Mouse (Mus musculus): ENCODE results near the gene Dok7. TPM values are rescaled to one million over a fixed set of nuclear protein-coding genes. Genes with fewer than 3 reads are reported as not detected.

Gene Dok7
- total RNA-seq, 2 experiments from 2014 or later, result 19.6 to 20.0 TPM

DNA sequence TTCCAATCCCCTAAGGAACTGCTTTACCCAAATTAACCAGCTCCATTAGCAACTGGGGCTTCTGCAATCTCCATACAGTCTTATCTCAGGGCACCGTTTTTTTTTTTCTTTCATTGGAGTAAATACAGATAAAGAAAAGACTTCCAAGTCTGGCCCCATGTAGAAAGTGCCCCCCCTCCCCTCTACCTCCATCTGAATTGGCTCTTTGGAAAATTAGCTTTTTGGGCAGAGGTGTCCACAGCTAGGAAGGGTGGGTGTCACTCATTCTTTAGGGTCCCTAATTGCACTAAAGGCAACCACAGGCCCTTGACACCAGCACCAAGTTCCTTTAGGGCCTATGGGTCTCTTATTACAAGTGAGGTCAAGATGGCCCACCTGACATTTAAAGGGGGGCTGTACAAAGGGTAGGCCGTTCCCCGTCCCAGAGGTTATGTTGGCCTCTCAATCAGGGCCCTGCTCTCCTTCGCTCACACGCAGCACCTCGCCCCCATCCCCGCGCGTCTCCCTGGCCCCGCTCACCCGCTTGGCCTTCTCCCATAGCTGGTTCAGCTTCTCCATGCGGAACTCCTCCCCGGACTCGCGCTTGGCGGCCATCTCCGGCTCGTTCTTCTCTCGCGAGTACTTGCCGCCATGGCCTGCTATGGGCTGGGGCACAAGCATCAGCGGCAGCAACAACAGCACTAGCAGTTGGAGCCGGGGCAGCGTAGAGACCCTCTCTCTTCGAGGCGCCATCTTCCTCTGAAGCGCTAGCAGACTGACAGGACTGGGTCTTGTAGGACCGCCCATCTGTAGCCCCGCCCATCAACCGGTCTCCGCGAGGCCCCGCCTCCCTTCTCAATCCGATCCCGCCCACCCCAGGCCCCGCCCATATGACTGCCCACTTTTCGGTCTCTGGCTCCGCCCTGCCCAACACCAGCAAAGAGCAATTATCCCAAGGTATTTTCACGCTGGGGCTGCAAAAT lies 48.7 kb downstream of the Dok7 start, which contains the start of gene Lrpap1:
Lrpap1 (minus strand) TSS at position 807 of the 962 bp plus-strand sequence.
- intact Hi-C loops (cut with DNase I), result no loop called here
- DNase-seq (ENCODE audit: low spot score in 2 of 2), result peak; percentile 84 to 90

- intact Hi-C loops (cut with DNase I), result no loop called here
- DNase-seq (ENCODE audit: low spot score in 2 of 2), result no peak
Observed at GRCm38 (mm10) chr5:35105922-35106298, 49.3 kb downstream of the Dok7 start.

DNA sequence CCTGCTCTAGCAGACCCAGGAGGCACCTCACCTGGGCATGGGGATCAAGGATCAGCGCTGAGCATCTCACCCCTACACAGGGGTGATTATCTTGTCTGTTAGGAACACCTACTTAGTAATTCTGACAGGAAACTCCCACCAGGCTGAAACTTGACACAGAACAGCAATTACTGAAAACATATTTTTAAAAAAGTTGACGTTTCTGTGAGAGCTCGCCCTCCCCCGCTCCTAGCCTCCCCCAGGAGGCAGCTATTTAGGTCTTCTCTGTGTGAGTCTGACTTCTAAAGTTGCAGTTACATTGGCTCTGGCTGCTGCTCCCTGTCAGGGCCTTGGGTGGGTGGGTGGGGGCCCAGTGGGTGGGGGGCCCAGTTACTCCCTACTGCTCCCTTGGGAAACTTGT lies 55.9 kb downstream of the Dok7 start:
- intact Hi-C loops (cut with DNase I), result no loop called here
- peak; percentile 50 to 84 for DNase-seq (ENCODE audit: low spot score in 2 of 2)

GRCm38 (mm10) chr5:35116002-35116401 lies 59.4 kb downstream of the Dok7 start:
- intact Hi-C loops (cut with DNase I), result no loop called here
- DNase-seq (ENCODE audit: low spot score in 2 of 2), result no peak

DNA sequence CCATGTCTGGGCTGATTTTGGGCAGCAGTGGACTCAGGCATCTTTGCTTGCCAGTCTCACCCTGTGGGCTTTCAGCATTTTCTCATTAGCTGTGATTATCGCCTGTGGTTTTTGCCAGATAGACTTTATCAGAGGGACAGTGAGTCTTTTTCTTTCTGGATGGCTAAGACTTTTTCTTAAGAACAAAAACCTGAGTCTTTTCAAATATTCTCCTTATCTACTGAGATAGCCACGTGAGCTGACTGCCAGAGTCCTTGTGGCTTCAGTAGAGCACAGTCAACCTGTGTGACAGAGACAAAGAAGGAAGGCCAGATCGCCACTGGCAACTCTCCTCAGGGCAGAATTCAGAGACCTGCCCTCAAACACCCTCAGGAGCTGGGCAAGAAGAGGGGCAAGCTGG lies 61.1 kb downstream of the Dok7 start:
- intact Hi-C loops (cut with DNase I), result no loop called here
- DNase-seq (ENCODE audit: low spot score in 2 of 2), result no peak

GRCm38 (mm10) chr5:35118418-35118817 lies 61.9 kb downstream of the Dok7 start:
- no peak for DNase-seq (ENCODE audit: low spot score in 2 of 2)
- intact Hi-C loops (cut with DNase I), result no loop called here

- intact Hi-C loops (cut with DNase I), result no loop called here
- peak in 1 of 2 experiments; percentile 42 for DNase-seq (ENCODE audit: low spot score in 2 of 2)
Observed at GRCm38 (mm10) chr5:35120024-35120423, 63.5 kb downstream of the Dok7 start.

- DNase-seq (ENCODE audit: low spot score in 2 of 2), result peak; percentile 64 to 94
- intact Hi-C loops (cut with DNase I), result loop anchor here (1.0 kb wide), 1 partner anchor 8 kb away; no protein-coding TSS in a partner anchor
Observed at GRCm38 (mm10) chr5:35129208-35129607, 72.6 kb downstream of the Dok7 start.

DNA sequence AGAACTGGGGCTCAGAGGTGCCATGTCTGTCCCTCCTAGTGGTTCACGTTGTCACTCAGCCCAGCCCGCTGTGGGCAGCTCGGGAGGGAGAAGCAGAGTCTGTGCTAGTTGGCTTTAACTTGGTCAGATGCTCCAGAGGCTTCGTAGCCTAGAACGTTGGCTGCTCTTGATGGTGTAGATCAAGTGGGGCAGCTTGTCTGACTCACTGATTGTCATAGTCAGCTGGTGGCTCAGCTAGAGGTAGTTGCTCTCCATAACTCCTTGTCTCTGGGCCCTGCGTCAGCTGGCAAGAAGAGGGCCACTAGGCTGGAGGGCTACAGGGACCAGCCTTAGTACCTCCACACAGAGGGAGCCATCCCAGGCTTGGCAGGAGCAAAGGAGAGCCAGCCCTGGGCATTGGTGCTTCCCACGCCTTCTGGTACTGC lies 73.2 kb downstream of the Dok7 start:
- intact Hi-C loops (cut with DNase I), result loop anchor here (1.0 to 5.0 kb wide), 3 partner anchors 8 to 218 kb away; partner anchors contain the start of gene Dok7
- peak in 1 of 2 experiments; percentile 71 for DNase-seq (ENCODE audit: low spot score in 2 of 2)

DNA sequence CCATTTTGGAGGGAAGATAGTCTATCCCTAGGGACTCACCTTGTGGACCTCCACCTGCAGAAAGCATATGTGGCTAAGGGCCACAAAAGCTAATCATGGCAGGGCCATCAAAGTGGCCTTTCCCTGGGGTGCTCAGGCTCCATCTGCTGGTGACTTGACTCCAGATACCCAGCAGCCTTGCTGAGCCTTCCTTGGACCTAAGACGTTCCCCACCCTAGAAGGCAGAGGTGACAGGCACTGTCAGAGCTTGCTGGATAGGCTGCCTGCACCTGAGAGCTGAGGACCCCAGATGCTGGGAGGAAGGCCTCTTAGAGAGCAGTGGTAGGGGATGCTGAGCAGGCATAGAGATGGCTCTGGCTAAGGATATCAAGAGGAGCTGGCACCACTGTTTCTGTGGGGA lies 74.7 kb downstream of the Dok7 start:
- intact Hi-C loops (cut with DNase I), result loop anchor here (5.0 kb wide), 2 partner anchors 74 to 216 kb away; partner anchors contain the start of gene Dok7
- no peak for DNase-seq (ENCODE audit: low spot score in 2 of 2)

DNA sequence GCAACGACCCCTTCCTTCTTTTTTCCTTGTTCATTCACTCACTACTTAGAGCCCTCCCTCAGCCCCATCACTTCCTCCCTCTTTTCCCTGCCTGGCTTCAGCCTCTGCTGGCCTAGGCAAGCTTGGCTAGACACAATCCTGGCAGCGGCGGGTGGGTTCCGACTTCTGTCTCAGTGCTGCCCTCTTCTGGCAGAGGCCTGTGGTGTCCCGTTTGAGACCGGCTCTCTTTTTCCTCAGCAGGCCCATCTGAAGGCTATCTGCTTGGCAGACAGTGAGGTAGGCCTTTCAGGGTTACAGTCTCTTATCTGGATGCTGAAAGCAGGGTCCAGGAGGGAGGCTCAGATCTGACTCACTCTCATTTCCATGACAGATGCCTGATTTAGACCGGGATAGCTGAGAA lies 75.2 kb downstream of the Dok7 start:
- intact Hi-C loops (cut with DNase I), result loop anchor here (5.0 kb wide), 2 partner anchors 74 to 216 kb away; partner anchors contain the start of gene Dok7
- DNase-seq (ENCODE audit: low spot score in 2 of 2), result peak; percentile 81 to 85

DNA sequence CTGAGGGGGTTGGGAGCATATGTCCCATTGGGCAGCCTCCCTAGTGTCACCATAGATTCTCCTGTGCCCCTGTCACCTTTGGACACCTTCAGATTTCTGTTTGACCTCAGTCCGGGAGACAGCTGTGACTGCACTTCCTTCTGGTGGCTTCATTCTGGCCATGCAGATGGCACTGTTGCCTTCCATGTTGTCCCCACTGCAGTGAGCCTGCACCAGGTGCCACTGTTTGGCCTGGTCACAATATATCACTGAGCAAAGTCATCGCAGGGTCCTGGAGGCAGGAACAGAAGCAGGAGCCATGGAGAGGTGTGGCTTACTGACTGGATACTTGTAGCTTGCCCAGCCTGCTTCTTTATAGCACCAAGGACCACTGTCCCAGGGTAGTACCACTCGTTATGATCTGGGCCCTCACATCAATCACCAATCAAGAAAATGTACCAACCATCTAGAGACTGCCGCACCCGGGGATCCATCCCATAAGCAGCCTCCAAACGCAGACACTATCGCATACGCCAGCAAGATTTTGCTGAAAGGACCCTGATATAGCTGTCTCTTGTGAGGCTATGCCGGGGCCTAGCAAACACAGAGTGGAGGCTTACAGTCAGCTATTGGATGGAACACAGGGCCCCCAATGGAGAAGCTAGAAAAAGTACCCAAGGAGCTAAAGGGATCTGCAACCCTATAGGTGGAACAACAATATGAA lies 75.9 kb downstream of the Dok7 start:
- no peak for DNase-seq (ENCODE audit: low spot score in 2 of 2)
- intact Hi-C loops (cut with DNase I), result loop anchor here (5.0 kb wide), 2 partner anchors 75 to 215 kb away; partner anchors contain the start of gene Dok7

DNA sequence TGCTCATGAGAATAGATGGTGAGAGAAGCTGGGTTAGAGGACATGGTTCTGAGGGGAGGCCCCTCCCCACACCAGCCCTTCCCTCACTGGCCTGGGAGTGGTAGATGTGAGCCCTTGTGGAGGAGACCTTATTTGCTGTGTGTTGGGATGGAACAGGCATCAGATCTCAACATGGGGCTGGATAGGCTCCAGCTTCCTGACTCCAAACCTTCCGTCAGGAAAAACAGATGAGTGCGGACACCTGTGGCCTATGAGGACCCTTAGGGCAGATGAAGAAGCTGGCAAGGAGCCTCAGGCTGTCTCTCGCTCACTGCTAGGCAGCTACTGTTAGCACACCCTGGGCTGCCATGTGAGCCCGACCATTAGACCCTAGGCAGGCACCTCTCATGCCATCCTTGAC lies 76.9 kb downstream of the Dok7 start:
- no peak for DNase-seq (ENCODE audit: low spot score in 2 of 2)
- intact Hi-C loops (cut with DNase I), result loop anchor here (5.0 kb wide), 2 partner anchors 76 to 214 kb away; partner anchors contain the start of gene Dok7

DNA sequence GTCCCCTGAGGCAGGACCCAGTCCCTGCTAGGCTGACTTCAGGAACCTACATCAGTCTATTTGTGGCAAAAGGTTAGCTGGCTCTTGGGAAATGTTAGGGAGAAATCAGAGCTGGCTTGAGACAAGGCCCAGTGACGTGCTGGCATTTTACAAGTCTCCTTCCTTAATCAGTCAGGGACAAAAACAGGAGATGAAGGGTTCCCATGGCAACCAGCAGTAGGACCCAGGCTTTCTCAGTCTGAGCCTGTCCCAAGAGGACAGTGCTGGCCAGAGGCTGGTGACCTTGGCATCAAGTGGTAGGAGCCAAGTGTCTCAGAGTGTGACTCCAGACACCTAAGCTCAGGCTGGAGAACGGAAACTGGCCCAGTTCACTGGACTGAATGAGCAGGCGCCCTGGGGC lies 77.7 kb downstream of the Dok7 start:
- intact Hi-C loops (cut with DNase I), result loop anchor here (5.0 kb wide), 2 partner anchors 77 to 213 kb away; partner anchors contain the start of gene Dok7
- no peak for DNase-seq (ENCODE audit: low spot score in 2 of 2)

- intact Hi-C loops (cut with DNase I), result no loop called here
- no peak for DNase-seq (ENCODE audit: low spot score in 2 of 2)
Observed at GRCm38 (mm10) chr5:35135903-35136302, 79.3 kb downstream of the Dok7 start.

Small RNA genes within 50 kb of the gene (microRNA-seq; reads per million reads assigned to microRNA genes)
- 12.9 to 17.5 reads per million in 2 experiments for gene Mir3097

Other genes with a start within 250 kb of the Dok7 start
- 1 to 10 TPM; 7.6 to 8.0 TPM for gene Msantd1, start 148.8 kb upstream of the Dok7 start, total RNA-seq (2021)
- 10 to 100 TPM; 52.3 to 62.3 TPM for gene Rgs12, start 107.3 kb upstream of the Dok7 start, total RNA-seq (2021)
- 1 to 10 TPM; 1.1 TPM for gene Hgfac, start 15.3 kb upstream of the Dok7 start, total RNA-seq (2021)
- gene Lrpap1, start 49.0 kb downstream of the Dok7 start, total RNA-seq (2021), result 100 to 1,000 TPM; 128 to 143 TPM
- gene Adra2c, start 221.6 kb downstream of the Dok7 start, total RNA-seq (2021), result 10 to 100 TPM; 20.6 to 24.4 TPM

Data from left cerebral cortex, postnatal 25 days (tissue).